Mouse (Mus musculus): Measurements from ENCODE around the gene Pdap1.
"Not testable (repeated sequence)": the region's sequence is repeated elsewhere in the genome, so short reads cannot be mapped to it uniquely, and the experiment has no call there.

The Pdap1 gene

DNA sequence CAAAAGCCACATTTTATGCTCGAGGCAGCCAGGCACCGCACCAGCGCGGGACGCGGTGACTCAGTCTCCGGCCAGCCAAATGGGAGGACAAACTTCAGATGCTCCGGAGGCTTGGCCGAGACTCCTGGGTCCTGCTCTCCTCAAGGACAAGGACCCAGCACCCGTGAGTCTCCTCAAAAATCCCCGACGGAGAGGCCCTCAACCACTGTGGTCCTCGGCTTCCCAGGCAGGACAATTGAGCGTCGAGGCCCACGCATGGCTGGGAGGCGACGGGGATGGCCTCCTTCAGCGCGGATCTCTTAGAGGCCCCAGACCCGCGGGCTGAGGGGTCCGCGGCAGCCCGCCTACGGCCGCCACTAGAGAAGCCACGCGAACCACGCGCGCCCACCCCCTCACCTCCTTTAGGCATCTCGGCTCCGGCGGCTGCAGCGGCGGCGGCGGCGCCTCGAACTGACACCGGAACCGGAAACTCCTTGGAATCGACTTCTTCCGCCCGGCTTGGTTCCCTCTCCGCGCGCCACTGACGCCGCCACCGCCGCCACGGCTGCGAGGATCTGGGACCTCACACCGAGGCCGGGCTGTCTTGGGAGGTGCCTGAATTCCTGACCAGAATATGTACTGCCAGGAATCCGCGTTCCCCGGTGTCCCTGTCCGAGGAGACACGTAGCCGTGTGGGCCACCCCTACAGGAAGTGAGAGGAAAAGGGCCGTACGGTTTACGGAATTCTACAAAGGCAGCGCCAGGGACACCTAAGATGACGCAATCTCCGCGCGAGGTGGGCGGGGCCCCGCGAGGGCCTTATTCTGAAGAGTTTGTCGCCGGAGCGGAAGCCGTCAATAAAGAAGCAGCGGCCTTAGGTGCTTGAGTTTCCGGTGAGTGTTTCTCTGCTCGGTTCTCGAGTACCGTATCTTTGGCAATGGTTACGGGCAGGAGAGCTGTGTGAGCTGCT lies at the start of gene Pdap1, which contains the start of gene Bud31:
TSS of gene Pdap1 (minus strand) at position 668 of the 949 bp plus-strand sequence.
TSS of gene Bud31 (plus strand) at position 792 of the 949 bp plus-strand sequence.
- peak; percentile 97 for DNase-seq

DNA sequence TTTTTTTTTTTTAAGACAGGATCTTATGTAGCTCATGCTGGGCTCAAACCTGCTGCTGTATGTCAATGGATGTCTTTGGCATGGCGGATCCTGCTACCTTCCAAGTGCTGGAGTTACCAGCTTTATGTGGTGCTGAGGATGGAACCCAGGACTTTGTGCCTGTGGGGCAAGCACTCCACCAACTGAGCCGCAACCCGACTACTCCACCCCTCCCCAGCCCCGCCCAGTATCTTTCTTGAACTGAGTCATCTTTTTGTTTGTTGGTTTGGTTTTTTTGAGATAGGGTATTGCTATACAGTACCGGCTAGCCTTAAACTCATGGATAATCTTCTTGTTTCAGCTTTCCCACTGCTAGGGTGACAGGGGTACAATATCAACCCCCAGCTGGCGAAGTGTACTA lies 49.4 kb upstream of the Pdap1 start:
- no peak for DNase-seq

DNA sequence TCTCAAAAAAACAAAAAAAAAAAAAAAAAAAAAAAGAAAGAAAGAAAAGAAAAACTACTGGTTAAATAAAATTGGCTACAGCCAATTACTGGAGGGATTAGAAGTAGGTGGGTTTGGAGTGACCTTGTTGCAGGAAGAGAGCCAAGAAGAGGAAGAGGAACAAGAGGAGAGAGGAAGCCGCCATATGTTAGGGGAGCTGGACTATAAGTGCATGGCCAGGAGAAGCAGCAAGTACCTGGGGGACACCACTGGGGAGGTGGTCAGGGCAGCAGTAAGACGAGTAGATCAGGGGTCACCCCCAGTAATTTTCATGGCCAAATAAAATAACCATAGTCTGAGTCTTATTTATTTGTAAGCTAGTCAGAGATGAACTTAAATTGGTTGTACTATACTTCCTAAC lies 45.2 kb upstream of the Pdap1 start:
- DNase-seq = no peak

DNA sequence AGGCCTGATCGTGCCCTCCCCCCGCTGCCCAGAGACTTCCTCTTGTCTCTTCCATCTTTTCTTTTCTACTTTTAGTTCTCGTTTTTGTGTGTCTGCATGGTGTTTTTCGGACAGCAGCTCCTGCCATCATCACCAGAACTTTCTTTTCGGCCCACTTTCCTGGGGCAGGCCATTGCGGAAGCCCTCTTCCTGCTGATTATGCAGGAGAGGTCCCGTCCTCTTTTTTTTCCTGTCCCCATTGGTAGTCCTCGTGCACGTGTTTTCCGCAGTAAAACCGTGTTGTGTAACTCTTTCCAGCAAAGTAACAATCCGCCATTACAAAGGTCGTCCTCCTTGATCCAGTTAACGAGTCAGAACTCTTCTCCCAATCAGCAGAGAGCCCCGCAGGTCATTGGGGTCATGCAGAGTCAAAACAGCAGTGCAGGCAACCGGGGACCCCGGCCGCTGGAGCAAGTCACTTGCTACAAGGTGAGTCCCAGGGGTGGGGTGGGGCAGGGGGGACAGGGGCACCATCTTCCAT lies 38.5 kb upstream of the Pdap1 start:
- no peak for DNase-seq

DNA sequence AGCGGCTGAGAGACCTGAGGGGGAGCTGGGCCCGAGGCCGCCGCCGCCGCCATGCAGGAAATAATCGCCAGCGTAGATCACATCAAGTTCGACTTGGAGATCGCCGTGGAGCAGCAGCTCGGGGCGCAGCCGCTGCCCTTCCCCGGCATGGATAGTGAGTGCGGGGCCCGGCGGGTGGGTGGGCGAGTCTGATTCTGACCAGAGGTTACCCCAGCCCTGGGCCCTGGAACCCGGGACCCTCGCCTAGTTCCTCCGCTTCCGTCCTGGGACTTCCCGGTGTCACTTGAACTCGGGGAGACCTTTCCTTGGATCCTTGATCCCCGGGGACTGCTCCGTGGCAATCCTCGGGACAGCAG lies 27.2 kb upstream of the Pdap1 start:
- DNase-seq = no peak

DNA sequence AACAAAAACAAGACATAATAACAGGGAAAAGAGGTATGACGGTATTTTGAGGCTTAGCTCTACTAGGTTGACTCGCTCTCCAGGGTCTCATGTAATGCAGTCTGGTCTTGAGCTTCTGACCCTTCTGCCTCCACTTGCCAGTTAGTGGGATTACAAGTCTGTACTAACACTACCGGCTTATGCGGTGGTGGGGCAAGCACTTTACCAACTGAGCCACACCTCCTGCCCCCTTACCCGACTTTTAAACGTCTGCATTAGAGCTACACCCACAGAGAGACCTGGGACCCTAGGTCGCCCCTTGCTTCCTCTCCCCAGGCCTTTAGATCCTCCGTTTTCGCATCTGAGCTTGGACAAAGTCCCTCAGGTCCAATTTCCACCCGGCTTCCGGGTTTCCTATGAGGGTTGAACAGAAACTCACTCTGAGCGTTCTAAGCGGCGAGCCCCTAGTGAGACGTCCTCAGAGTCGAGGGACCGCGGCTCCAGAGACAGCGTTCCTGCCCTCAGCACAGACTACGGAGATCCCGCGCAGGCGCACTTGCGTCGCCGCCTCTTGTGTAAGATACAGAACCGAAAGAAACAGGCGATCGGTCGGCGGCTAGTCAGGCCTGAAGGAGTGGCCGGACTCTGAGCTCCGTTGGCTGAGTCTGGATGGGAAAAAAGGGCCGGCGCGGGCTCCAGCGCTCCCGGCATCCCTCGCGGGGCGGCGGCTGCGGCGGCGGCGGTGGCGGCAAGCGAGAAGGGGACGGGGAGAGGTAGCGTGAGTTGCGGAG lies 26.7 kb upstream of the Pdap1 start, which contains the start of the genes Ptcd1 and Cpsf4:
TSS of gene Ptcd1 (minus strand) at position 573 of the 770 bp plus-strand sequence.
TSS of gene Cpsf4 (plus strand) at position 678 of the 770 bp plus-strand sequence.
- peak; percentile 99 for DNase-seq

DNA sequence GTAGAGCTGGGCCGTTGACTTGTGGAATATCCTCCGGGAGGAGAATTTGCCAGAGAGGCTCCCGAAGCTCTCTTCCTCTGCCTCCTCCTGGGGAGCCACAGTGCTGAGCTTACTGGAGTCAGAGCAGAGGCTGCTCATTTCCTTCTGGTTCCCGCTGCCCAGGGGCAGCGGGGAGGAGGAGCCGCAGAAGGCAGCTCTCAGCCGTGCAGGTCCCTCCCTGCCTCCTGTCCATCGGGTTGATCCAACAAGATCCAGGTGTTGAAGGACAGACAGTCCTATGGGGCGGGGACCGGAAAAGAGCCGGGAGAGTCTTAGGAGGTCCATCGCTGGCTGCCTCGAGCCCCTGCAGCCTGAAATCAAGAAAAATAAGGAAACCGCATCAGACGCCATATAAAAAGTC lies 25.1 kb upstream of the Pdap1 start:
- no peak for DNase-seq

DNA sequence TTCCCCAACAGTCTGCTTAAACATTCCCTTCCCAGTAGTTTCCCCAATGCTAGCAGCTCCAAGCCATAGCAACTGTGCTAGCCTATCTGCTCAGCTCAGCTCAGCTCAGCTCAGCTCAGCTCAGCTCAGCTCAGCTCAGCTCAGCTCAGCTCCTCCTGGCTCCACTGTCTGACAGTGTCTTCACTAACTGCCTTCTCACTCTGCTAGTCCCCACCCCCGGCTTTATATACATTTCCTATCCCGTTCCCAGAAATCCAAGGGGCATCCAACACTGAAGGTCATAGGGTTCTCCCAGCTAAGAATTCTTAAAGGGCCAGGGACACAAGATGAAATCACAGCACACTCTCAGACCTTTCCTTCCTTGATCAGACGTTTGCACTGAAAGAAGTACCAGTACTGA lies 24.7 kb upstream of the Pdap1 start:
- DNase-seq = no peak

DNA sequence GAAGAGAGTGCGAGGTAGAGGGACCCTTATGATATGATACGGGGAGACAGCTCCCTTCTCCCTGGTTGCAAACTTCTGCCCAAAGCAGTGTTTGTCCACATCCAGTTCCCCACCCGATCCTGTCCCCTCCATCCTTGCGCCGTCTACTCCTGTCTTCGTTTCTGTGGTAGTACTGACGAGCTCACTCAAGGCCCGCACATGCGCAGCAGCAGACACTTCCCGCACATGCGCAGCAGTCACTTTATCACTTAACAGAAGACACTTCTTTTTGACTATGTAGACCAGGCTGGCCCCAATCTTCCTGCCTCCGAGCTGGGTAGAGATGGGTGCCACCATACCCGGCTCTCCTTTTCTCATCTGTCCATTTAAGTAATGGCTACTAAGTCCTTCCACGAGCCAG lies 21.3 kb upstream of the Pdap1 start:
- no peak for DNase-seq

DNA sequence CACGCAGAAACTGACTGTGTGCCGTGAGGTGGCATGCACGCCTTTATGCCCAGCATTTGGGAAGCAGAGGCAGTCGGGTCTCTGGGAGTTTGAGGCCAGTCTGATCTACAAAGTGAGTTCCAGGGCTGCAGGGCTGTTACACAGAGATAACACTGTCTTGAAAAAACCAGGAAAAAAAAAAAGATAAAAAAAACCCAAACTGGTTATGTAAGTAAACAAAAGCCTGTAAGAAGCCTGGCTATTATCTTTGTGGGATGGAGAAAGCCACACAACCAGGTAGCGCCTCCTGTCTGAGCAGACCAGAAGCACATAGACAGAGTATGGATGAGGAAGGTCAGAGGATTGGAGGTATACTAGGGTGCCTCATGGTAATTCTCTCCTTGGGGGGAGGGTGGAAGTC lies 12.7 kb upstream of the Pdap1 start:
- DNase-seq = no peak

DNA sequence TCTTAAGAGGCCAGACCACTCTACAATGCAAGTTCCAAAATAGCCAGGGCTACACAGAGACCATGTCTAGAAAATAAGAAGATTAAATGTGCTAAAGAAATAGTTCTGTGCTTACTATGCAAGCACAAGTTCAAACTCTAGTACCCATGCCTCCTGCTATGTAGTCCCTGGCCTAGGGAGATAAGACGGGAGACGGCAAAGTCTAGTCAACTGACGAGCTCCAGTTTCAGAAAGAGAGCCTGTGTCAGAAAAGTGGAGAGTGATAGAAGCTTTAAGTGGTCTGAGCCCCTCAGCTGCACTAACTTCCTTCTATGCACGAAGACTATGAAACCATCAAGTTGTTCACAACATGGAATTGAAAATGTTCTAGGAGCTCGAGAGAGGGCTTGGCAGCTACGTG lies 9.3 kb upstream of the Pdap1 start:
- no peak for DNase-seq

DNA sequence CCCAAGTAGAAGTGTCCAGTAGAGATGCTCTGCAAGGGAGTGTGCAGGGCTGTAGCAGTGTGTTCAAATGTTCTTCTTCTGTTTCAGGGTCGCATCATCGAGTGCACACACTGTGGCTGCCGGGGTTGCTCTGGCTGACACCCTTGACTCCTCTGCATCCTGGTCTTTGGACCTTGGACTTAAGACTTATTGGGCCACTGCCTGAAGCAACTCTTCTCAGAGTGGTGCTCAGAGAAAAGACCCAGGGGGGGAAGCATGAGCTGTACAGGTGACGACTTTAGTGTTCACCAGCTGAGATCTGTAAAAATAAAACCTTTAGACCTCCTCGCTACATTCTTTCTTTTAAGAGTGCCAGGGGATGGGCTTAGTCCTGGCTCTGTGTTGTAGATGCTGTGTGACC lies 7.7 kb upstream of the Pdap1 start:
- no peak for DNase-seq

DNA sequence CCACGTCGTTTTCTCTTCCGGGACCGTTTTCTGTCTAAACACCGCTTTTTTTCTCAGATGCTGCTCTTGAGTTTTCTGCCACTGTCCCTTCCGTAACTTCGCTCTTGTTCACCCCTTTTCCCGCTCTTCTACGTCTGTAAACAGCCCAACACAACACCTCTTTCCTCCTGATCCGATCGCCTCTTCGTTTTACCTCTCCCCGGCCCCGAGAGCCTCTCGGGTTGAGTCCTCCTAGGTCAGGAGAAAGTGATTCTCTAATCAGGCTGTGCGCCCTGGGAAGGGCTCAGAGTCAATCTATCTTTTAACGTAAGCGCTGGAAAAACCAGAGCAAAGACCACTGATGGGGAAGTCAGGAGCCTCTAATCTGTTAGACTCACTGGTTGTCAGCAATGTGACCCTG lies 573 bp upstream of the Pdap1 start:
- peak; percentile 43 for DNase-seq

DNA sequence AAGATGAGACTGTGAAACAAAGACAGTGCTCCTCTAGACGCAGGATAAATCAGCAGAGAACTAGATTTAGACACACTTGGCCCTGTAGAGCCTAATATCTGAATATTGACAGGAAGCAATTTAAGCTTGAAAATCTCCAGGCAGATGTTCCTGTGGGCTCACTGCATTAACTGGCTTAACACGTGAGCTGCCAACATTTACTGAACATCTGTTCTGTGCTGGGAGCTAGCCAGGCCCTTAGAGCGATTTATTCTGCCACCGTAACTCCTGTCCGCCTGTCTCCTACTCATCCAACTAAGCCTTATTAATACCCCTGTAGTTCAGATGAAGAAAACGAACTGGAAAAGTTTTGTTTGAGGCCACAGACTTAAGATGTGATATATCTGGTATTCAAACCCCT lies 1.2 kb downstream of the Pdap1 start:
- DNase-seq = peak; percentile 59

DNA sequence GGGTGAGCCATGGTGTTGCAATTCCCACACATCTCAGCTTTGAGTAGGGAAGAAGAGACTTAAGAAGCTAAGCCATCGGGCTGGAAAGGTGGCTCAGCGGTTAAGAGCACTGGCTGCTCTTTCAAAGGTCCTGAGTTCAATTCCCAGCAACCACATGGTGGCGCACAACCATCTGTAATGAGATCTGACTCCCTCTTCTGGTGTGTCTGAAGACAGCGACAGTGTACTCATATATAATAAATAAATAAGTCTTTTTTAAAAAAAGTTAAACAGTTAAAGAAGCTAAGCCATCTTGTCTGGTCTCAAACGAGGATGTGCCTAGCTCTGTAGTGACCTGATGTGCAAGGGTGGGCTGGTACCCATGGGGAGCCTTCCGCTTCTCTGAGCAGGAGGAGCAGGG lies 6.8 kb downstream of the Pdap1 start:
- not testable (repeated sequence) for DNase-seq

DNA sequence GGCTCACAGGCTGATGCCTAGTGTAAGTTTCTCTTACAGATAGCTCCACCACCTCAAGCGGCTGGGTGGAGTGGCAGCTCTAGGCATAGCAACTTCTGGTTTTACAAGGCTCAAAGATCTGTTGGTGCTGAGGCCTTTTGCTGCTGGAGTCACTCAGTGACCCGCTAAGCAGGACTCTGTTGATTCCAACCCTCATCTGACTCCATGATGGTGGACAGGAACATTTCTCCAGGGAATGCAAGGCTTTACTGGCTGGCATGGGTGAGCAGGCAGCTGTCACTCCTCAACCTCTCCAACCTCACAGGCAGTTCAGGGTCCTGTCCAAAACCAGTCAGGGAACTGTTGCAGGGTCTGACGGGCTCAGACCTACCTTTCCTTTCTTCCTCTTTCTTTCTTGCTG lies 9.0 kb downstream of the Pdap1 start:
- DNase-seq = no peak

DNA sequence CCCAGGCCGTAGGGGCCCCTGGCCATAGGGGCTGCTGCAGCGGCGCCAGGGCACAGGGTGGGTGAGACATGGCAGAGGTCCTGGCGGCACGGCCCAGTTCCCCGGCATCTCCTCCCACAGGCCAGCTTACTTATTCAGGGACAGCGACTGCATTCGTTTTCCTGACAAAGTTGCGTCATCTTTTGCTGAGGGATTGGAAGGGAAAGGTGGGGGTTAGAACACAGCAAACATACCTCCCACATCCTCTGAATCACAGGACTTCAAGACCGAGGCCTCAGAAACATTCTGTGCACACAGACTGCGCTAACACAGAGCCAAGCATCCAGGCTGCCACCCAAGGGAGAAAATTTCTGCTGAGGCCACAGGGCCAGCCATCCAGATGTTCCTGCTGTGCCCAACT lies 9.8 kb downstream of the Pdap1 start:
- no peak for DNase-seq

DNA sequence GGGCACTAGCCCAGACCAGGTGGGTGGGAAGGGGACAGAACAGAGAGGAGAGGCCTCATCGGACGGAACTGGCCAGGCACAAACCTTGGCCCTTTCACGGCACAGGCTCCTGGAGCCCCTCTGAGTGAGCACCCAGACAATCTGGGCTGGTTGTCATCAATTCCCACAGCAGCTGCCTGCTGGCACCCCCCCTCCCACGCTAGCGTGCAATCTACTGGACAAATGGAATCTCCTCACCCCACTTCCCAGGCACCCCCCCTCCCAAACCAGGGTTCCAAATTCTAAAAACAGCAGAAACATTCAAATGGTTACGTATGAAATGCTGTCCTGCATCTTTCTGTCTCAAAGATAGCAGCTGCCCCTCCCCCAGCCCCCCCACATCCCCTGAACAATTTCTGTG lies 10.3 kb downstream of the Pdap1 start:
- not testable (repeated sequence) for DNase-seq

DNA sequence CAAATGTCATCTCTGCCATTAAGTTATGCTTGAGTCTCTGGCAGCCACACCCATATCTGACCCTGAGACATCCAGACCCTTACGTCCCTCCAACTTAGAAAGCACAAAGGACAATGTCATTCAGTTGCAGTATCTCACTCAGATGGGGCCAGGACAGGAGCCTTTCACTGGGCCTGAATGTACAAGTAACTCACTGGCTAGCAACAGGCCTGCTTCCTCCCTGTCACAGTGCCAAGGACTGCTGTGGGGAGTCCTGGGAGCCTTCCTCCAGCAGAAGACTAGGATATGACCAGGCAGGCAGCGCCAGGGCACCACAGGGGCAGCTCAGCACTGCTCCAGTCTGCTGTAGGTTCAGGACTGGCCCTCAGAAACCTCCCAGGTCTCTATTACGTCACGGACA lies 10.9 kb downstream of the Pdap1 start:
- DNase-seq = no peak

DNA sequence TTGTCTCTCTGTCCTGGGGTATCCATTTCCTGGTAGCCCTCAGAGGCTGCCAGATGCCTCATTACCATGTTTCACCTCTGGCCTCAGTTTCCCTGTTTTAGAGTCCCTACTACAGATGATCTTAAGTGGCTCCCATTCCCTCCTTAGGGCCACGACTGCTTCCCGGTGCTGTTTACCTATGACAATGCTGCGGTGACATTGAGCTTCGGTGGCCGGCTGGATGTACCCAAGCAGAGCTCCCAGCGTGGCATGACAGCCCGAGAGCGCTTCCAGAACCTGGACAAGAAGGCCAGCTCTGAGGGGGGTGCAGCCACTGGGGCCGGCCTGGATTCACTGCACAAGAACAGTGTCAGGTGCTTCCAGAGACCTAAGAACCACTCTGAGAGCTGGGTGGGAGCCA lies 13.5 kb downstream of the Pdap1 start:
- DNase-seq = no peak

DNA sequence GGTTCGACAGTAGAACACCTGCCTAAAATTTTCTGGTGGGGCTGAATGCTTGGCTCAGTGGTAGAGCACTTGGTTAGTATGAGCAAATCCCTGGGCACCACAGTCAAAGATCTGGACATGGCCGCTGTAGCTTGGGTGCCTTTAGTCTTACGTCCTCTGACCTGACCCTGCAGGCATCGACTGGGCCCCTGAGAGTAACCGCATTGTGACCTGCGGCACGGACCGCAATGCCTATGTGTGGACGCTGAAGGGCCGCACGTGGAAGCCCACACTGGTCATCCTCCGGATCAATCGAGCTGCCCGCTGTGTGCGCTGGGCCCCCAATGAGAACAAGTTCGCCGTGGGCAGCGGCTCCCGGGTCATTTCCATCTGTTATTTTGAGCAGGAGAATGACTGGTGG lies 16.6 kb downstream of the Pdap1 start:
- DNase-seq = no peak

DNA sequence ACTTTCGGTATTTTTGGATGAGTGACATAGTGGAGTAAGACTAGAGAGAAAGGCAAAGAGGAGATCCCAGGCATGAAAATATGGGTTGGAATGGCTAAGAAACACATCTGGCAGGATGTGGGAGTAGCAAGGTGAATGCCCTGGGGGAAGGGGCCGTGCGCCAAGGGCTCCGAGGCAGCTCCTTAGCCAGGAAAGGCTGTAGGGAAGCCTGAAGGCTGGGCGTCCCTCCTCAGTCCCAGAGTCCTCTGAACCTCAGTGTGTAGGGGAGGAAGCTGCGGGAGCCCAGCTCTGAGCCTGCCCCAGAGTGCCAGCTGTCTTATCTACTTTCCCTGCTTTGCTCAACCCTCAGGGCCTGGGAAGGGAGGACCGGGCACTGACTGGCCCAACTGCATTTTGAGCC lies 19.1 kb downstream of the Pdap1 start:
- no peak for DNase-seq

DNA sequence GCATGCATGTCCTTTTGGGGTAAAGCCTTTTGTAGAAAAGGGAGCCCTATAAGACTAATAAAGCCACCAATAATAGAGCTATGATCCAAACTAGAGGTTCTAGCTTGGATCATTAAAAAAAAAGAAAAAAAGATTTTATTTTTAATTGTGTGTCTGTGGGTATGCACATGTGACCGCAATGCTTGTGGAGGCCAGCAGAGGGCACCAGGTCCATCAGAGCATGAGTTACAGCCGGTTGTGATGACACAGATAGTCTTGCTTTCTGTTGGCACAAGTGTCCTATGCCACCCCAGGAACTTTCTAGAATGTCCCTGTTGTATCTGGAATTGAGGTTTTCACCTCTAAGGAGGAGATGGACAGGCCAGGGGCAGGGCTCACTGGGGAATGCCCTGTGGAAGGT lies 20.7 kb downstream of the Pdap1 start:
- no peak for DNase-seq

DNA sequence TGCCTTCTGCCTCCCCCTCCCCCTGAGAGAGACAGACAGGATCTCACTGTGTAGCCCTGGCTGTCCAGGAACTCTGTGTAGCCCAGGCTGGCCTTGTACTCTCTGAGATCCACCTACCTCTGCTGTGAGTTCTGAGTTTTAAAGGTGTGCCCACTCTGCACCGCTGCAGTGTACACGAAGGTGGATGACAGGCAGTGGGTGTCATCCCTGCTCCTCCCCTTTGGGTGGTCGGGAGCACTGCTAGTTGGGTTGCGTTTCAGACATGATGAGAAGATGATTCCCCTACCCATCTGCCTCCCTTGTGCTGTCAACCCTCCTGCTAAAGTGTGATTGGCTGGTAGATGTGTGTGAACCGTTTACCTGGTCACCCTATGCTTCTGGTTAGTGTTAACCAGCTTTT lies 21.6 kb downstream of the Pdap1 start:
- DNase-seq = no peak
